Mouse (Mus musculus) olfactory bulb, adult 2 months (tissue): ENCODE data around the gene Rpp25l.

ENCODE experiments used
- CTCF ChIP-seq: fragments of 200-500 bp; IDR thresholded peaks from 2 replicates; pipeline ENCODE4 v1.5.1; 2012; ENCODE audit warnings: low read depth, mild to moderate bottlenecking, low read length, moderate library complexity; ENCODE audit not compliant: insufficient read depth
- POLR2A ChIP-seq: fragments of 200-500 bp; IDR thresholded peaks from 2 replicates; pipeline ENCODE4 v1.6.1; 2012; ENCODE audit warnings: mild to moderate bottlenecking, low read depth, low read length, moderate library complexity; ENCODE audit not compliant: insufficient read depth

- TF ChIP-seq CTCF = no peak
- no peak for TF ChIP-seq POLR2A
These were observed 13.7 kb upstream of the Rpp25l start for GRCm38 (mm10) chr4:41726826-41727621.
